Mouse (Mus musculus) megakaryocyte progenitor cell, adult 5-6 weeks (primary cell): Measurements from ENCODE around the gene Treh. TPM values are rescaled to one million over a fixed set of nuclear protein-coding genes. Genes with fewer than 3 reads are reported as not detected.

Experiments used
- ATAC-seq: replicated peaks from 2 replicates; pipeline ENCODE4 v1.8.0; 2016; ENCODE audit warnings: mild to moderate bottlenecking, moderate TSS enrichment, inconsistent platforms; ENCODE audit not compliant: poor library complexity
- total RNA-seq, 2 experiments: library from RNA; stranded (forward) in 1 of 2; stranded (reverse) in 1 of 2; fragments of 157-497, 149-512 nt in 1 of 2; fragments of 200-1000 nt in 1 of 2; gene quantifications; 2 replicates each; pipeline versions ENCODE4 v1.2.3 to v1.2.4; 2015 to 2017

Treh gene
- total RNA-seq, 2 experiments from 2014 or later = not detected

DNA sequence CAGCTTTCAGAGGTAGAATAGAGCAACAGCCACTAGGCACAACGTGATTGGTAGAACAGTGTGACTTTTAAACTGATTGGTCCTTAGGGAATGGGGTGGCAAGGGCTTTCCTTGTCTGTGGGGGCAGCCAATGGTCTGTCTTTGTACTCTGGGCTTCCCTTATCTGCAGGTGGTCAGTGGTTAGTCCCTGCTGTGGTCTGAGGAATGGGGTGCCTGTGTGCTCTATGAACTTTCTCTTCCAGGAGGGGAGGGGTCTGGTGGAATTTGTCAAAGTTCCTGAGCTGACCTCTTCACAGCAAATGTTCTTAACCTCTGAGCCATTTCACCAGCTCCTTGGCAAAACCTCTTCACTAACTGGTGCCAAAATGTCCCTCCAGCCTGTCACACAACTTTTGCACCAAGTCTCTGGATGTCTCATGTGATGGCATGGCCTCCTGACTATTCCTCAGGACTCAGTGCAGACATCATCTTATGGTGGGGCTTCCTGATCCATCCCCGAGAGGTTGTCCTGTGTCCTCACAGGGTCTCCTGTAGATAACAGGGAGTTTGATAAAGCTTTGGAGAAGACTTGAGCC, 655 bp upstream of the Treh start:
- ATAC-seq = no peak

- peak; percentile 42; the same call in 1 of the 2 replicates for ATAC-seq
Measured at GRCm38 (mm10) chr9:44678288-44678871, 5.3 kb downstream of the Treh start.

GRCm38 (mm10) chr9:44679565-44679964, 6.5 kb downstream of the Treh start:
- ATAC-seq = no peak

DNA sequence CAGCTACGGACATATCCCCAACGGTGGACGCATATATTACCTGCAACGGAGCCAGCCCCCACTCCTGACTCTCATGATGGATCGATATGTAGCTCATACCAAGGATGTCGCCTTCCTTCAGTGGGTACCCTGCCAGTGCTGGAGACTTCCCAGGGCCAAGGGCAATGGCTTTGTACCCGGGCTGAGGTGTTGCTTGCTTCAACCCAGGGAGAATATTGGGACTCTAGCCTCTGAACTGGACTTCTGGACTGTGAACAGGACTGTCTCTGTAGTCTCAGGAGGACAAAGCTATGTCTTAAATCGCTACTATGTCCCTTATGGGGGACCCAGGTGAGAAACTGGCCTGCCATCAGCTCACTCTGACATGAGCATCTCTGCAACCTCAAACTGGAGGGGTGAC, 10.0 kb downstream of the Treh start:
- no peak for ATAC-seq

GRCm38 (mm10) chr9:44685346-44686330, 12.6 kb downstream of the Treh start:
- ATAC-seq = peak; percentile 83

- no peak for ATAC-seq
Measured at GRCm38 (mm10) chr9:44686638-44687037, 13.6 kb downstream of the Treh start.

DNA sequence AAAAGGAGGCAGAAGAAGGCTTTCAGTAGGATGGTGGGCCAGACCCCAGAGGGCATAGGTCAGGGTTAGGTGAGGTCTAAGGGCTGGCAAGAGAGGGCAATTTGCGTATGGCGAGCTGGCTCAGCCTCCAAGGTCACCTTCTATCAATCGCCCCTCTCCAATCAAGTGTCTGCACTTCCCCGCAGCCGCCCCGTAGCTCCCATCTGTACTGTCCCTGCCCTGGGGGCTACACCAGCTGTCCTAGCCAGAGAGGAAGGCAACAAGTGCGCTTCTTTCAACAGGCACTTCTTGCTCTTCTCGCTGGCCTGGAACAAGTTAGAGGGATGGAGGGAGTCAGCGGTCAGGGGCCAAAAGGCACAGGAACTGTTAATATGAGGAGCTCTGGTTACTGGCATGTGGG, 15.0 kb downstream of the Treh start:
- ATAC-seq = no peak

GRCm38 (mm10) chr9:44690641-44691040, 17.6 kb downstream of the Treh start:
- peak; percentile 47; the same call in 1 of the 2 replicates for ATAC-seq

GRCm38 (mm10) chr9:44691671-44692520, 18.9 kb downstream of the Treh start:
- ATAC-seq = peak; percentile 49

DNA sequence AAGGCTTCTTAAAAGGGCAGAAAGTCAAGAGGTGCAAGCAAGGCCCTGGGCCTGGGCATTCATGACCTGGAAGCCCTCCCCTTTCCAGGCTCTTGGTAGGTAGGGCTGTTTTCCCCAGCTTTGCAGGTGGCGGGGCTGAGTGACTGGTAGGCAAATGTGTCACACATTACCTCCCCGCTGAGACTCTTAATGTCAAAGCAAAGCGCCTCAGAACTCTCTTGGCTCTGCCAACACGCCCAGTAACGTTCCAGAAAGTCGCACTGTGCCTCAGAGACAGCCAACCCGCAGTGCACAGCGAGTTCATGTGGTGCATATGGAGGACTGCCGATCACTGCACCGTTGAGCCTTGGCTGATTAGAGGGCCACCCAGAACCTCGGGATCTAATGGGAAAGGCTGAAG, 20.0 kb downstream of the Treh start:
- ATAC-seq = no peak

GRCm38 (mm10) chr9:44697866-44698265, 24.8 kb downstream of the Treh start:
- no peak for ATAC-seq

GRCm38 (mm10) chr9:44699196-44699595, 26.2 kb downstream of the Treh start:
- ATAC-seq = no peak

- ATAC-seq = no peak
Measured at GRCm38 (mm10) chr9:44699730-44700129, 26.7 kb downstream of the Treh start.

DNA sequence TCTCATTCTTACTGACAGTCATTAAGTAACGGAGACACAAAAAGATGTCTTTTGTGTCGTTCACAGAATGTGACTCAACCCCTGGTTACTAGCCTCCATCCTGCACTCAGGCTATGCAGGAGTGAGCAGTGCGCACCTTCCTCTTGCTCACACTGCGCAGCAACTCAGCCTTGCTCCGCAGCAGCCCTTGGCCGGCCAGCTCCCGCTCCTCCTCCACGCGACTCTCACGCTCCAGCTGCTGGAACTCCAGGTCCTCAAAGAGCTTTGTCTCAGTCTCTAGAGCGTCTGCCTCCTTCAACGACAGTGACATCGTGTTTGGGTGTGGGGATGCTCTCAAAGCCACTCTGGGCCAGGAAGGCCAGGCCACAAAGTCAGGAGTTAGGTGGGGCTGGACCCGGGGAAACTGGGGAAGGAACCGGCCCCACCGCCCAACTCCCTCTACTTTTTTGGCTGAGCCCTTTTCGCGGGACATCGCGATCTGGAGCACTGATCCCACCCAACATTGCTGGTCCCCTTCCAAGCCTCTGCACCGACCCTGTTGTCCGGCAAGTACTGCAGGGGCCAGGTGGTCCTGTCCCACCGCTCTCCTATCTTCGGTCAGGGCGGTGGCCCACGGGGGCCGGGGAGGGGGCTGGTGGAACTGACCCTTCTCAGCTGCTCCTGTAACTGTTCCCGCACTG, 34.9 kb downstream of the Treh start:
- ATAC-seq = no peak

DNA sequence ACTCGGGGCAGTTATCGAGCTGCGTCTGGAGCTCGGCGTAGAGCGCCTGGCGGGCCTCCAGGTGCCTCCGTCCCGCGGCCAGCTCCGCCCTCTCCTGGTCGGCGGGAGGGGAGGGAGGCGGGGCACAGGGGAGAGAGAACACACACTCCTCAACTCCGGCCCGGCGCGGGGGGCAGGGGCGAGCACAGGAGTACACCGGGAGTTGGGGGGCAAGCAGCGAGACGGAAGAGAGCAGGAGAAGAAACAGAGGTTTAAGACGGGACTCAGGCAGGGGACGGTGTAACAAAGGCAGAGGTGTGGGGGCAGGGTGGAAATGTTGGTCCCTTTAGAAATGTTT, 35.4 kb downstream of the Treh start:
- ATAC-seq = peak; percentile 82

- no peak for ATAC-seq
Measured at GRCm38 (mm10) chr9:44708925-44709324, 35.9 kb downstream of the Treh start.

- ATAC-seq = peak; percentile 44
Measured at GRCm38 (mm10) chr9:44709600-44709999, 36.6 kb downstream of the Treh start.

DNA sequence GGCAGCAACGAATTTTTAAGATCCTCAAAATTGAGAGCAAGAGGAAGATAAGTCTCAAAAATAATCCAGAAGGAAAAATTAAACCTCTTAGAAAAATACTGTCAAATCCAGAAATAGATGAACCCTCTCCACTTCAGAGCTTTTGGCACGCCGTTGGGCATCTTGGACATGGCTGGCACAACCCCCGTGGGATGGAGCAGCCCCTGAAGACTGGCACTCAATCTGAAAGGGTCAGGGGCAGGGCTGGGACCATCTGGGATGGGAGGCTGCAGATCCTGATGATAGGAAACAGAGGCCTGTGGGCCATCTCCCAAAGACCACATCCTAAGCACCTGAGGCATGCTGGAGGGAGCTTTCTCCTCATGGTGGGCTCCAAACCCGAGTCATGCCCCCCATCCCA, 37.2 kb downstream of the Treh start:
- no peak for ATAC-seq

GRCm38 (mm10) chr9:44711602-44712001, 38.6 kb downstream of the Treh start:
- no peak for ATAC-seq

DNA sequence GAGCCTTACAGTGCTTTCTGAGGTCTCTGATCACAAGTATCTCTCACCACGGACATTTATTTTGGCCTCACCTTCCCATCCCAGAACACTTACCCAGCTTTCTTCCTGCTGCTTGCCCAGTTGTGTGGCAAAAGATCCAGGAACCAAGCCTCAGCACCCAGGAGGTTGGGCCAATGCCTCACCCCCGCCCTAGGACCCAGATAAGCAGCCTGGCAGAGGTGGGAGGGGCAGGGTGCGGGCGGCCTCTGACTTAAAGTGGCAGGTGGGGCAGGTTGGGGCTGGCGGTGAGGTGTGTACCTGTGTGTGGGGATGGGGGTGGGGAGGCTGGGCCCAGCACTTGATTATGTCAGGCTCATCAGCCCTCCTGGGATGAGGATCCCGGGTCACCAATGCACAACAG, 40.0 kb downstream of the Treh start:
- ATAC-seq = peak; percentile 33
